Mouse (Mus musculus) left cerebral cortex, adult 18-20 months (tissue): ENCODE measurements around the gene Gdi1. TPM values are rescaled to one million over a fixed set of nuclear protein-coding genes. Genes with fewer than 3 reads are reported as not detected.
"Not testable (repeated sequence)": the region's sequence is repeated elsewhere in the genome, so short reads cannot be mapped to it uniquely, and the experiment has no call there.

Experiments
- DNase-seq, 2 experiments: peaks; one replicate each; pipeline ENCODE4 v3.0.0; 2021 to 2022; ENCODE audit warnings: low spot score in 2 of 2, mixed read lengths in 1 of 2
- microRNA-seq, 2 experiments: library from miRNA; unstranded; fragments of <30 nt; microRNA quantifications; one replicate each; pipeline ENCODE4 v1.2.0; 2021
- total RNA-seq, 2 experiments: library from RNA; stranded (reverse); gene quantifications; 2 replicates each; pipeline ENCODE4 v1.2.3; 2021

Gene Gdi1
- total RNA-seq, 2 experiments from 2014 or later, result 611 to 641 TPM

GRCm38 (mm10) chrX:74312540-74313464 is 8.0 kb downstream of the Gdi1 start, which contains the start of gene Fam50a:
Gene Fam50a (plus strand): TSS chrX:74313033.
- peak; percentile 85 to 89 for DNase-seq

- peak; percentile 43 to 58 for DNase-seq
Observed at GRCm38 (mm10) chrX:74328725-74329161, 23.9 kb downstream of the Gdi1 start, which contains the start of gene Plxna3. Gene Plxna3 (plus strand): TSS chrX:74329066.

GRCm38 (mm10) chrX:74329215-74329671 is 24.4 kb downstream of the Gdi1 start:
- no peak for DNase-seq

- DNase-seq, result no peak
Observed at GRCm38 (mm10) chrX:74330166-74330930, 25.6 kb downstream of the Gdi1 start.

GRCm38 (mm10) chrX:74352645-74353466 is 48.1 kb downstream of the Gdi1 start:
- DNase-seq, result no peak

- peak; percentile 72 to 82 for DNase-seq
Observed at GRCm38 (mm10) chrX:74353467-74353770, 48.6 kb downstream of the Gdi1 start, which contains the start of gene Lage3. Gene Lage3 (minus strand): TSS chrX:74353618.

- not testable (repeated sequence) for DNase-seq
Observed at GRCm38 (mm10) chrX:74357069-74357468, 52.3 kb downstream of the Gdi1 start.

GRCm38 (mm10) chrX:74359171-74359570 is 54.4 kb downstream of the Gdi1 start:
- DNase-seq, result no peak

Small RNA genes lying within 50 kb of the gene (microRNA-seq; reads per million reads assigned to microRNA genes)
- gene Mir7091 (0 reads per million in 2 experiments), gene Mir7092 (0 to 0.21 reads per million in 2 experiments)

Other genes with a start within 250 kb of the Gdi1 start
- under 1 TPM; 0.60 to 0.70 TPM for gene Opn1mw, start 177.5 kb upstream of the Gdi1 start, total RNA-seq
- gene Mecp2, start 169.6 kb upstream of the Gdi1 start, total RNA-seq, result 10 to 100 TPM; 89.6 to 94.8 TPM
- gene Tex28, start 137.2 kb upstream of the Gdi1 start, total RNA-seq, result not detected
- not detected for gene Tktl1, start 127.7 kb upstream of the Gdi1 start, total RNA-seq
- gene Flna, start 55.2 kb upstream of the Gdi1 start, total RNA-seq, result 10 to 100 TPM; 44.0 to 49.5 TPM
- 10 to 100 TPM; 35.3 to 39.6 TPM for gene Emd, start 50.3 kb upstream of the Gdi1 start, total RNA-seq
- gene Rpl10, start 34.2 kb upstream of the Gdi1 start, total RNA-seq, result 100 to 1,000 TPM; 188 to 216 TPM
- gene Taz, start 23.1 kb upstream of the Gdi1 start, total RNA-seq, result 10 to 100 TPM; 60.4 to 62.5 TPM
- 1 to 10 TPM; 3.0 to 3.3 TPM for gene Dnase1l1, start 22.7 kb upstream of the Gdi1 start, total RNA-seq
- 100 to 1,000 TPM; 353 to 362 TPM for gene Atp6ap1, start 7.9 kb upstream of the Gdi1 start, total RNA-seq
- 10 to 100 TPM; 26.5 to 26.8 TPM for gene Fam50a, start 8.0 kb downstream of the Gdi1 start, total RNA-seq
- gene Plxna3, start 24.1 kb downstream of the Gdi1 start, total RNA-seq, result 10 to 100 TPM; 22.7 to 24.6 TPM
- gene Lage3, start 48.6 kb downstream of the Gdi1 start, total RNA-seq, result 10 to 100 TPM; 20.5 to 23.9 TPM
- 10 to 100 TPM; 68.3 to 71.6 TPM for gene Ubl4a, start 68.2 kb downstream of the Gdi1 start, total RNA-seq
- 1 to 10 TPM; 2.7 to 3.4 TPM for gene Slc10a3, start 68.4 kb downstream of the Gdi1 start, total RNA-seq
- 10 to 100 TPM; 18.2 to 19.7 TPM for gene Fam3a, start 88.3 kb downstream of the Gdi1 start, total RNA-seq
- gene Ikbkg, start 88.3 kb downstream of the Gdi1 start, total RNA-seq, result 10 to 100 TPM; 41.3 to 45.7 TPM
- gene G6pdx, start 124.2 kb downstream of the Gdi1 start, total RNA-seq, result 10 to 100 TPM; 28.3 to 37.7 TPM
- gene Gm6880, start 176.4 kb downstream of the Gdi1 start, total RNA-seq, result not detected